Mouse (Mus musculus) olfactory bulb, adult 2 months (tissue): Measurements from ENCODE around the gene Hist1h4f.

Experiments used
- CTCF ChIP-seq: fragments of 200-500 bp; IDR thresholded peaks from 2 replicates; pipeline ENCODE4 v1.5.1; 2012; ENCODE audit warnings: low read depth, mild to moderate bottlenecking, low read length, moderate library complexity; ENCODE audit not compliant: insufficient read depth
- POLR2A ChIP-seq: fragments of 200-500 bp; IDR thresholded peaks from 2 replicates; pipeline ENCODE4 v1.6.1; 2012; ENCODE audit warnings: mild to moderate bottlenecking, low read depth, low read length, moderate library complexity; ENCODE audit not compliant: insufficient read depth

- TF ChIP-seq CTCF, result no peak
- TF ChIP-seq POLR2A, result no peak
These were observed 15.2 kb downstream of the Hist1h4f start for GRCm38 (mm10) chr13:23536076-23536822.
